Mouse (Mus musculus) lung, adult 2 months (tissue): ENCODE results near the gene Gm6583.

Source experiments
- CTCF ChIP-seq: fragments of 200-500 bp; IDR thresholded peaks from 2 replicates; pipeline ENCODE4 v1.5.1; 2011; ENCODE audit warnings: mild to moderate bottlenecking, low read length, control low read depth; ENCODE audit not compliant: insufficient read depth
- POLR2A ChIP-seq: fragments of 200-500 bp; IDR thresholded peaks from 2 replicates; pipeline ENCODE4 v1.6.1; 2011; ENCODE audit warnings: low read depth, mild to moderate bottlenecking, control low read depth, low read length, borderline replicate concordance; ENCODE audit errors: extremely low read depth

DNA sequence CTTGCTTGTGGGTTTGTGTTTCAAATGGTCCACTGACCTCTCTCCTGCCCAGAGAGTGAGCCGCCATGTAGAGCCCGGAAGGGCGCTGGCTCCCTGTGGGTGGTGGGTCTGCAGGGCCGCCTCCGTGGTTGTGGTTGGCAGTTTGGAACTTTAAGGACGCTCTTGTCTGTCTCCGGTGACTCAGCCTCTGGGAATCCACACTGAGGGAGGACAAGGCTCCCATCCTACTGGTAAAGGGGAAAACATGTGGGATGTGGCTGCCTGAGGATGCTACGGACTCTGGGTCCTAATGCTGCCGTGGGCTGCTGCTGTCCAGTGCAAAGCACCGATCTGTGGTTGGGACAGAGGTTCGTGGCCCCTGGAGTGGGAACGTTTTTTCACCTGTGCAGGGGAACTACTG is 12.1 kb upstream of the Gm6583 start:
- no peak for TF ChIP-seq POLR2A
- TF ChIP-seq CTCF: no peak
